Mouse (Mus musculus) lung, postnatal 0 days (tissue): ENCODE data around the gene March10.

ENCODE experiments used
- CTCF ChIP-seq: IDR thresholded peaks from 2 replicates; pipeline ENCODE4 v1.5.1; 2016; ENCODE audit warnings: antibody characterized with exemption, mild to moderate bottlenecking
- EP300 ChIP-seq: IDR thresholded peaks from 2 replicates; pipeline ENCODE4 v1.6.1; 2016; ENCODE audit warnings: antibody characterized with exemption, mild to moderate bottlenecking, control low read depth

GRCm38 (mm10) chr11:105474746-105475145 lies 18.2 kb upstream of the March10 start:
- TF ChIP-seq CTCF (no peak), EP300 (no peak)
